Mouse (Mus musculus) G1E (cell line): Measurements from ENCODE around the gene Anapc15-ps. TPM values are rescaled to one million over a fixed set of nuclear protein-coding genes. Genes with fewer than 3 reads are reported as not detected.

Experiments
- ATAC-seq: 2 replicates; pipeline ENCODE4 v1.8.0; 2016; ENCODE audit warnings: mild to moderate bottlenecking; ENCODE audit not compliant: insufficient number of reproducible peaks, poor library complexity, low FRiP score, severe bottlenecking; ENCODE audit errors: extremely low read depth
- DNase-seq: peaks from one replicate; pipeline ENCODE4 v3.0.0; 2012; ENCODE audit warnings: low spot score
- H3K27me3 ChIP-seq: 2 replicates; pipeline ENCODE4 v1.6.1; 2012; ENCODE audit warnings: mild to moderate bottlenecking, low read length, inconsistent platforms; ENCODE audit not compliant: insufficient read depth
- H3K36me3 ChIP-seq: replicated peaks from 2 replicates; pipeline ENCODE3; 2012; ENCODE audit warnings: mild to moderate bottlenecking, inconsistent platforms
- H3K4me1 ChIP-seq: 2 replicates; pipeline ENCODE4 v1.6.1; 2012; ENCODE audit warnings: low read depth, low read length, inconsistent platforms, mixed read lengths; ENCODE audit not compliant: insufficient read depth
- H3K4me3 ChIP-seq: 2 replicates; pipeline ENCODE4 v1.5.1; 2012; ENCODE audit warnings: low read depth, mild to moderate bottlenecking, inconsistent platforms, low read length, moderate library complexity, mixed read lengths
- H3K9me3 ChIP-seq: replicated peaks from 2 replicates; pipeline ENCODE4 v1.6.1; 2012; ENCODE audit warnings: inconsistent platforms
- CTCF ChIP-seq: IDR thresholded peaks from 2 replicates; pipeline ENCODE4 v1.5.1; 2012; ENCODE audit warnings: low read depth, low read length, inconsistent platforms, mixed read lengths
- GATA1 ChIP-seq: IDR thresholded peaks from 2 replicates; pipeline ENCODE4 v1.6.1; 2012; ENCODE audit warnings: borderline replicate concordance, low read length, inconsistent platforms, mixed read lengths
- GATA2 ChIP-seq: IDR thresholded peaks from 2 replicates; pipeline ENCODE4 v1.6.1; 2012; ENCODE audit warnings: low read depth, low read length, inconsistent platforms, borderline replicate concordance
- POLR2AphosphoS5 ChIP-seq: IDR thresholded peaks from 2 replicates; pipeline ENCODE4 v1.6.1; 2012; ENCODE audit warnings: low read depth, low read length, inconsistent platforms; ENCODE audit not compliant: insufficient replicate concordance
- TAL1 ChIP-seq: conservative IDR thresholded peaks from 2 replicates; pipeline ENCODE4 v1.6.1; 2012; ENCODE audit warnings: low read depth, low read length, inconsistent platforms, mixed read lengths
- polyA plus RNA-seq: library from polyadenylated mRNA; stranded (reverse); fragments of >175 nt; gene quantifications from 2 replicates; pipeline ENCODE4 v1.2.3, GENCODE M21; 2012
- total RNA-seq, 2 experiments: library from RNA; stranded (forward) in 1 of 2; stranded (reverse) in 1 of 2; fragments of 200-1000 nt in 1 of 2; fragments of >200 nt in 1 of 2; fragmentation: Nextera tagmentation in 1 of 2; gene quantifications; 2 replicates each; pipeline ENCODE4 v1.2.3; 2014 to 2017

Anapc15-ps gene
- total and polyA plus RNA-seq, 3 experiments = 0.55 TPM; not detected in 2

DNA sequence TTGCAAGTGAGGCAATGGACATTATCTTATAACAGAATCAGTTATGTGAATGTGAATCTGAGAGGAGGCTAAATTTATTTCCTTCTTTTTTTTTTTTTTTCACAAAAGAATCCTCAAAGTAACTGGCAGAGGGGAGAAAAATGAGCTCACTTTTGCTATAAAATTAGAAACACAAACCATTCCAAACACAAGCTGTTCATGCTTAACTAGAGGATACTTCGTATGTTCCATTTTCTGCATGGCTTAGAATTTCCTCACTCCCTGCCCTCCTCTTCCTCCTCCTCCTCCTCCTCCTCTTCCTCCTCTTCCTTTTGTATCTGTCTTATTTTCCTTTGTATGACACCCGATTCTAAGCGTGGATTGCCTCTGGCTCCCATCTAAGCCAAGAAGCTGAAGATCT is 32.5 kb upstream of the Anapc15-ps start:
- ATAC-seq (no peak), DNase-seq (no peak)
- TF ChIP-seq CTCF = no peak
- no peak for TF ChIP-seq TAL1
- no peak for TF ChIP-seq GATA2
- no peak for TF ChIP-seq GATA1
- no peak for TF ChIP-seq POLR2AphosphoS5
- Histone ChIP-seq H3K9me3 (no peaks in the 10 kb centered on the region), H3K4me1 (no peaks in the 10 kb centered on the region), H3K36me3 (no peaks in the 10 kb centered on the region), H3K27me3 (peaks cover 24% of the 10 kb centered on the region), H3K4me3 (no peak overlapping the region)

DNA sequence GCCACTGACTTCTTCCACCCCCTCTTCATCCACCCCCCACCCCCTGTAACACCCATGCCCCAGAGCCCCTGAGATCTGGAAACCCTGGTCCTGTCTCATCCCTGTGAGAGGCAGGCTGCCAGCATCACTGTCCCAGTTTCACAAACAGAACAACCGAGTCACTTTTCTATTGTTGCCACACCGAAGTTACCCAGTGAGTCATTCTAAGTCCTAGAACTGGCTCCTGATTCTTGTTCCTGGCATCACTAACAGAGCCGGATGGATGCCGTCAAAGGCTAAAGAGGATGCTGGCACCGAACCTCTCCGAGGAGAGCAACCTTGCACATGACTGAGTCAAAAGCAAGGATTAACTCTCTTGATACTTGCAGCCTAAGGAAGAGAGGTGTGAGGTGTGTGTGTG is 31.6 kb upstream of the Anapc15-ps start:
- H3K4me1 ChIP-seq = no peaks in the 10 kb centered on the region
- ATAC-seq (no peak), DNase-seq (no peak)
- no peaks in the 10 kb centered on the region for H3K9me3 ChIP-seq
- TF ChIP-seq TAL1 = no peak
- no peak for TF ChIP-seq POLR2AphosphoS5
- no peak for TF ChIP-seq CTCF
- no peak for TF ChIP-seq GATA1
- TF ChIP-seq GATA2 = no peak
- peaks cover 21% of the 10 kb centered on the region for H3K27me3 ChIP-seq
- H3K36me3 ChIP-seq = no peaks in the 10 kb centered on the region
- no peak overlapping the region for H3K4me3 ChIP-seq

DNA sequence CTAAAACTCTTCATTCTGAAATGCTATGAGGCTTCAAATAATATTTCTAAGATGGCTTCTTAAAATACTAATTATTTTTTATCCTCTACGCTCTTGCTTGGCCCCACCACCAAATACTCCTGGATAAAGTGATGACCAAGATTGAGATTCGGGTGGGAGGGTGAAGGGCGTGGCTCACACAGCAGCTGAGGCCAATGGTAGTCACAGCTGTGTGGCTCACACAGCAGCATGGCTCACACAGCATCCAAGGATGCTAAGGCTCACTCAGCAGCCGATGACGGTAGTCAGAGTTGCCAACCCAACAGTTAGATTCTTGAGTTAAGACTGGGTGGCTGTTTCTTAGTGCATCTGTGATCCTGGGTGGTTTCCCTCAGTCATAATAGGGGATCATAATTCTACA is 30.5 kb upstream of the Anapc15-ps start:
- no peak for TF ChIP-seq POLR2AphosphoS5
- TF ChIP-seq CTCF = no peak
- TF ChIP-seq TAL1 = no peak
- no peak for TF ChIP-seq GATA2
- no peak for TF ChIP-seq GATA1
- no peak for DNase-seq
- Histone ChIP-seq H3K4me3 (no peak overlapping the region), H3K27me3 (peaks cover 19% of the 10 kb centered on the region), H3K36me3 (no peaks in the 10 kb centered on the region), H3K9me3 (no peaks in the 10 kb centered on the region), H3K4me1 (no peaks in the 10 kb centered on the region)
- ATAC-seq = no peak

DNA sequence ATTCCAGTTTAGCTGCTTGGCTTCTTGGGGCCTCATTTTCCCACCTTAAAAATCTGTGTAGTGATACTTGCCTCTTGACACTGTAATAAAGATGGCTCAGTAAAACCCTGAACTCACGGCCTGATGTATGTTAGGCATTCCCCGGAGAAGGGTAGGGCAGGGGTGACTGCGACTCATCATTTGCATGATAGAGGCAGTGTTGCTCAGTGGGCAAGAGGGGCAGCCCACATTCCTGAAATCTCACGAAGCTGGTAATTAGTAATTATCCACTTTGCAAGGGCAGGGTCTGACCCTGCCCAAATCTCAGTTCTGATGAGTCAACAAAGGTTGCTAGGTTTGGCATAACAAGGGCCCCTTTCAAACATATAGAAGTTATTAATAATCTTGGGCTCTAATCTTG is 27.2 kb upstream of the Anapc15-ps start:
- DNase-seq (no peak), ATAC-seq (no peak)
- TF ChIP-seq TAL1 (no peak), GATA2 (no peak), CTCF (no peak), POLR2AphosphoS5 (no peak), GATA1 (no peak)
- H3K4me1 ChIP-seq = no peaks in the 10 kb centered on the region
- no peaks in the 10 kb centered on the region for H3K9me3 ChIP-seq
- H3K36me3 ChIP-seq = no peaks in the 10 kb centered on the region
- no peak overlapping the region for H3K4me3 ChIP-seq
- peaks cover 12% of the 10 kb centered on the region for H3K27me3 ChIP-seq

DNA sequence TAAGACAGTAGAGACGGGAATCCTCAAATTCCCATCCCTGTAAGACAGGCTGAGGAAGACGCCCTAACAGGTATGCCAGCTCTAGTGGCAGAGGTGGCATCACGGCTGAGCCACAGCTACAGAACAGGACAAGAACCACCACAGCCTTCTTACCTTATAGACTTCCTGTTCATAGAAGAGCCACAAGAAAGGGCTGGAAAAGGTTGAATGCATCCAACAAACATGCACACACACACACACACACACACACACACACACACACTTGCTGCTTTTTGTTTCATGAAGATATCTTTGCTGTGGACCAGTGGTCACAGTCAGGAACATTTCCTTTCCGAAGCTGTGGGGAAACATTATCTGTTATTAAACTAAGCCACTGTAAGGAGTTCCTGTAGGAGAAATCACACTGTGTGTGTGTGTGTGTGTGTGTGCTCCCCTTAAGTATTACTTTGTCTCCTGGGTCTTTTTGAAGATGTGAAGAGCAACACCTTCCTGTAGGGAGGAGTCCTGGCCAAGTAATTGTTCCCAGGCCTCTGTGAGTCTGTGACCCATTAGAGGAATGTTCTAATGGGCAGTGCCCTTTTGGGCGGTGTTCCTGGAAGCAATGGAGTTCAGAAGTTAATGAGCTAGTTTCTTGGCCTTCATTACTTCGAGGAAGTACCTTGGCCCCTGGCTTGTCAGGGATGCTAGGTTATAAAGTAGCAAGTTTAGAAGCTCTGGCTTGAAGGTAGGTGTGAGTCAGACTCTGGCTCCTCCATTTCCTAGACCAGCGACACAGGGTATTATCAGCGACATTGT is 25.9 kb upstream of the Anapc15-ps start:
- Histone ChIP-seq H3K27me3 (peaks cover 13% of the 10 kb centered on the region), H3K36me3 (no peaks in the 10 kb centered on the region), H3K9me3 (no peaks in the 10 kb centered on the region), H3K4me3 (no peak overlapping the region), H3K4me1 (no peaks in the 10 kb centered on the region)
- DNase-seq (no peak), ATAC-seq (no peak)
- no peak for TF ChIP-seq GATA1
- no peak for TF ChIP-seq GATA2
- TF ChIP-seq TAL1 = no peak
- TF ChIP-seq CTCF = no peak
- no peak for TF ChIP-seq POLR2AphosphoS5

DNA sequence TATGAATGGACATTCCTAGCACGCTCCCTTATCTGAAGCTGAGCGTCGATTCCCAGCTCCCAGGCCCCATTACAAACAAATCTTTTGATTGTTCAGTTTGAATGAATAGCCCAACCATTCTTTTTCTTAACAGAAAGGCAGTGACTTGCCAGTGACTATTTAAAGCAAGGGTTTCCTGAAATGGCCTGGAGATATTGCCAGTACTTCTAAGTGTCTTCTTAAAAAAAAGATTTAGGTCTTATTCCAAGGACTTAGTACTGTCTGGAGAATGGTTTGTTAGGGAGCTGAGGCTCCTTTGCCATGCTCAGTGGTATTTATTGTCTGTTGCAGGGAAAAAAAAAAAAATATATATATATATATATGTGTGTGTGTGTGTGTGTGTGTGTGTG is 23.0 kb upstream of the Anapc15-ps start:
- Histone ChIP-seq H3K4me3 (no peak overlapping the region), H3K27me3 (peaks cover 10% of the 10 kb centered on the region), H3K9me3 (no peaks in the 10 kb centered on the region), H3K36me3 (no peaks in the 10 kb centered on the region), H3K4me1 (no peaks in the 10 kb centered on the region)
- no peak for TF ChIP-seq GATA2
- no peak for TF ChIP-seq POLR2AphosphoS5
- ATAC-seq = no peak
- DNase-seq = no peak

DNA sequence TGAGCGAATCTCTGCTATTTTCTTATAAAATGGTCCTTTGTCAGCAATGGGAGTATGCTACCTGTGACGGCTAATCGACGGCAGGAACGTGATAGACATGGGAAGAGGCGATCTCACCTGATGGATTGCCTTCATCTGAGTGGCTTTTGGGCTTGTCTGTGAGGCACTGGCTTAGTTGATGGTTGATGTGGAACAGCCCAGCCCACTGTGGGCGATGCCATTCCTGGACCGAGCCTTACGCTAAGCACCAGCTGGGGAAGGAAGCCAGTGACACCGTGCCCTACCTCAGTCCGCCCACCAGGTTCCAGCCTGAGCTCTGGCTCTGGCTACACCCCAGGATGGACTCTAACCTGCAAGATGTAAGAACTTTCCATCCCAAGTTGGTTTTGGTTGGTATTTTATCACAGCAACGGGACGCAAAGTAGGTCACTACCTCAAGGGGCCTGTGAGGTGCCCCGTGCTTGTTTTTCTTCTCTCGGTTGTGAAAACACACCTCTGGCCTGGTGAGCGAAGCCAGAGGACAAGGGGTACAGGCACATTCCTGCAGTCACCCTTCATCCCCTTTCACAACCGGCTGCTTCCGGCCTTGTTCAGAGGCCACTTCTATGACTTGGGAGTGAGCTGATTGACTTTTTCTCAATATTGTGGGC is 22.5 kb upstream of the Anapc15-ps start:
- Histone ChIP-seq H3K27me3 (peaks cover 7% of the 10 kb centered on the region), H3K9me3 (no peaks in the 10 kb centered on the region), H3K36me3 (no peaks in the 10 kb centered on the region), H3K4me3 (no peak overlapping the region), H3K4me1 (no peaks in the 10 kb centered on the region)
- TF ChIP-seq CTCF (no peak), POLR2AphosphoS5 (no peak), GATA2 (no peak), GATA1 (no peak), TAL1 (no peak)
- DNase-seq = no peak
- ATAC-seq = no peak
